Mouse (Mus musculus): ENCODE results near the gene Samt3. TPM values are rescaled to one million over a fixed set of nuclear protein-coding genes. Genes with fewer than 3 reads are reported as not detected.

The Samt3 gene
- not detected for polyA plus RNA-seq (2014; fragmentation: Illumina TruSeq; extraction: RNeasy Lipid Tissue Mini Kit (QIAGEN cat#74804); ENCODE audit: low read depth, low replicate concordance)

DNA sequence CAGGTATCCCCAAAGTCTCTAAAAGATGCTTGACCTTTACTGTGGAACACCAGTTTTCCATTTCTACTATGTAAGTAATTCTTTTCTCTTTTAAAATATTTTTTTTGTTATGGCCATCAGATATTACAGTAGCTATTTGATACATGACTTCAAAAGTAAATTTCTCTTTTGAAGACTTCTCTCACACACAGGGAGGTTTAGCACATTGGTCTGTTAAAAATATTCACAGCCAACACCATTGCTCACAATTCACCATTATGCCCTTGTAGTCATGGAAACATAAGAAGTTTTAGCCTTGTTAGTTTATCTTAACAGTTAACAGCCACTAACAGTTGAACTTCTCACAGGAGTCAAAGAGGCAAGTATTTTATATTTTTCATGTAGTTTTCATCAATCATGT is at the start of gene Samt3:
Gene Samt3, plus strand, starts transcription at position 301 of the 400 bp plus-strand sequence.

Other genes starting within 250 kb of the Samt3 start
- 0.16 TPM for gene 5430427O19Rik, start 173.8 kb upstream of the Samt3 start, polyA plus RNA-seq (2014; fragmentation: Illumina TruSeq; extraction: RNeasy Lipid Tissue Mini Kit (QIAGEN cat#74804); ENCODE audit: low read depth, low replicate concordance)
- not detected for gene Nr0b1, start 147.6 kb downstream of the Samt3 start, polyA plus RNA-seq (2014; fragmentation: Illumina TruSeq; extraction: RNeasy Lipid Tissue Mini Kit (QIAGEN cat#74804); ENCODE audit: low read depth, low replicate concordance)

Data from heart, adult 10 weeks (tissue).